Mouse (Mus musculus): ENCODE results near the gene Lpar5. TPM values are rescaled to one million over a fixed set of nuclear protein-coding genes. Genes with fewer than 3 reads are reported as not detected.

Lpar5 gene
- polyA plus RNA-seq, 1 experiment from 2014 or later = 0.21 TPM

- ATAC-seq (replicated peaks; ENCODE audit: low FRiP score) = peak; percentile 83
These were observed 4.2 kb downstream of the Lpar5 start for GRCm38 (mm10) chr6:125071896-125072279.

GRCm38 (mm10) chr6:125073825-125074224 lies 6.1 kb downstream of the Lpar5 start:
- no peak overlapping the region for H3K27ac ChIP-seq (ENCODE audit: low read depth, low read length)
- H3K9me3 ChIP-seq (ENCODE audit: control insufficient read depth, low read length) = no peaks in the 10 kb centered on the region
- no peak overlapping the region for H3K4me2 ChIP-seq (ENCODE audit: low read depth, low read length, severe bottlenecking)
- ATAC-seq (replicated peaks; ENCODE audit: low FRiP score) (no peak), DNase-seq (ENCODE audit: low spot score) (no peak)
- no peaks in the 10 kb centered on the region for H3K36me3 ChIP-seq (ENCODE audit: control insufficient read depth, insufficient read depth, low read length)
- no peaks in the 10 kb centered on the region for H3K27me3 ChIP-seq (ENCODE audit: control insufficient read depth, insufficient read depth, low read length)
- WGBS = 74% methylated on average over 8 of the region's 8 CpGs
- no peak overlapping the region for H3K4me3 ChIP-seq (ENCODE audit: low read depth, low read length)
- H3K9ac ChIP-seq (ENCODE audit: low read length) = no peak overlapping the region
- H3K4me1 ChIP-seq (replicated peaks; ENCODE audit: control insufficient read depth, insufficient read depth, low read length) = peaks cover 2% of the 10 kb centered on the region

More at GRCm38 (mm10) chr6:125071896-125072279, 4.2 kb downstream of the Lpar5 start:
- Histone ChIP-seq H3K4me1 (replicated peaks; ENCODE audit: control insufficient read depth, insufficient read depth, low read length) (peaks cover 2% of the 10 kb centered on the region), H3K4me2 (ENCODE audit: low read depth, low read length, severe bottlenecking) (no peak overlapping the region), H3K27me3 (ENCODE audit: control insufficient read depth, insufficient read depth, low read length) (no peaks in the 10 kb centered on the region), H3K27ac (ENCODE audit: low read depth, low read length) (peak overlapping the region; percentile 55; the same call in 1 of the 2 replicates), H3K4me3 (ENCODE audit: low read depth, low read length) (no peak overlapping the region), H3K9ac (ENCODE audit: low read length) (no peak overlapping the region), H3K36me3 (ENCODE audit: control insufficient read depth, insufficient read depth, low read length) (no peaks in the 10 kb centered on the region), H3K9me3 (ENCODE audit: control insufficient read depth, low read length) (no peaks in the 10 kb centered on the region)
- DNase-seq (ENCODE audit: low spot score) = peak; percentile 69
- WGBS = 30% methylated on average over 2 of the region's 2 CpGs

- Histone ChIP-seq H3K4me2 (ENCODE audit: low read depth, low read length, severe bottlenecking) (peak overlapping the region; percentile 68), H3K9ac (ENCODE audit: low read length) (peak overlapping the region; percentile 69), H3K4me3 (ENCODE audit: low read depth, low read length) (peak overlapping the region; percentile 35), H3K9me3 (ENCODE audit: control insufficient read depth, low read length) (no peaks in the 10 kb centered on the region), H3K27ac (ENCODE audit: low read depth, low read length) (peak overlapping the region; percentile 72), H3K36me3 (ENCODE audit: control insufficient read depth, insufficient read depth, low read length) (no peaks in the 10 kb centered on the region), H3K27me3 (ENCODE audit: control insufficient read depth, insufficient read depth, low read length) (no peaks in the 10 kb centered on the region), H3K4me1 (replicated peaks; ENCODE audit: control insufficient read depth, insufficient read depth, low read length) (0 out of 2 replicates have a peak, but pooled peaks cover 2% of the 10 kb centered on the region)
- peak; percentile 60; the same call in 1 of the 2 replicates for ATAC-seq (replicated peaks; ENCODE audit: low FRiP score)
- DNase-seq (ENCODE audit: low spot score) = no peak
- 25% methylated on average over 25 of the region's 25 CpGs for WGBS
These were observed 13.7 kb downstream of the Lpar5 start for GRCm38 (mm10) chr6:125081394-125081793.

- peak overlapping the region; percentile 69 for H3K9ac ChIP-seq (ENCODE audit: low read length)
- no peaks in the 10 kb centered on the region for H3K36me3 ChIP-seq (ENCODE audit: control insufficient read depth, insufficient read depth, low read length)
- ATAC-seq (replicated peaks; ENCODE audit: low FRiP score) (peak; percentile 90), DNase-seq (ENCODE audit: low spot score) (peak; percentile 96)
- H3K4me3 ChIP-seq (ENCODE audit: low read depth, low read length) = peak overlapping the region; percentile 35
- H3K4me1 ChIP-seq (replicated peaks; ENCODE audit: control insufficient read depth, insufficient read depth, low read length) = 0 out of 2 replicates have a peak, but pooled peaks cover 2% of the 10 kb centered on the region
- 21% methylated on average over 45 of the region's 45 CpGs for WGBS
- peak overlapping the region; percentile 72 for H3K27ac ChIP-seq (ENCODE audit: low read depth, low read length)
- H3K27me3 ChIP-seq (ENCODE audit: control insufficient read depth, insufficient read depth, low read length) = no peaks in the 10 kb centered on the region
- H3K4me2 ChIP-seq (ENCODE audit: low read depth, low read length, severe bottlenecking) = peak overlapping the region; percentile 68
- H3K9me3 ChIP-seq (ENCODE audit: control insufficient read depth, low read length) = no peaks in the 10 kb centered on the region
These were observed 14.3 kb downstream of the Lpar5 start for GRCm38 (mm10) chr6:125081797-125082560.

GRCm38 (mm10) chr6:125082801-125083386 lies 15.2 kb downstream of the Lpar5 start:
- no peak for ATAC-seq (replicated peaks; ENCODE audit: low FRiP score)
- no peaks in the 10 kb centered on the region for H3K9me3 ChIP-seq (ENCODE audit: control insufficient read depth, low read length)

GRCm38 (mm10) chr6:125084424-125084823 lies 16.7 kb downstream of the Lpar5 start:
- ATAC-seq (replicated peaks; ENCODE audit: low FRiP score) = no peak

More at GRCm38 (mm10) chr6:125082801-125083386, 15.2 kb downstream of the Lpar5 start:
- no peaks in the 10 kb centered on the region for H3K27me3 ChIP-seq (ENCODE audit: control insufficient read depth, insufficient read depth, low read length)
- no peak overlapping the region for H3K9ac ChIP-seq (ENCODE audit: low read length)
- H3K36me3 ChIP-seq (ENCODE audit: control insufficient read depth, insufficient read depth, low read length) = no peaks in the 10 kb centered on the region
- WGBS = 88% methylated on average over 7 of the region's 7 CpGs
- no peak overlapping the region for H3K27ac ChIP-seq (ENCODE audit: low read depth, low read length)
- H3K4me2 ChIP-seq (ENCODE audit: low read depth, low read length, severe bottlenecking) = no peak overlapping the region
- DNase-seq (ENCODE audit: low spot score) = no peak
- no peak overlapping the region for H3K4me3 ChIP-seq (ENCODE audit: low read depth, low read length)
- 0 out of 2 replicates have a peak, but pooled peaks cover 2% of the 10 kb centered on the region for H3K4me1 ChIP-seq (replicated peaks; ENCODE audit: control insufficient read depth, insufficient read depth, low read length)

GRCm38 (mm10) chr6:125087937-125088336 lies 20.2 kb downstream of the Lpar5 start:
- Histone ChIP-seq H3K36me3 (ENCODE audit: control insufficient read depth, insufficient read depth, low read length) (no peaks in the 10 kb centered on the region), H3K27ac (ENCODE audit: low read depth, low read length) (peak overlapping the region; percentile 94; the same call in 1 of the 2 replicates), H3K4me2 (ENCODE audit: low read depth, low read length, severe bottlenecking) (no peak overlapping the region), H3K9ac (ENCODE audit: low read length) (no peak overlapping the region), H3K4me3 (ENCODE audit: low read depth, low read length) (no peak overlapping the region), H3K27me3 (ENCODE audit: control insufficient read depth, insufficient read depth, low read length) (no peaks in the 10 kb centered on the region), H3K4me1 (replicated peaks; ENCODE audit: control insufficient read depth, insufficient read depth, low read length) (peaks cover 23% of the 10 kb centered on the region), H3K9me3 (ENCODE audit: control insufficient read depth, low read length) (no peaks in the 10 kb centered on the region)
- DNase-seq (ENCODE audit: low spot score) = no peak
- 66% methylated on average over 3 of the region's 3 CpGs for WGBS
- ATAC-seq (replicated peaks; ENCODE audit: low FRiP score) = no peak

More at GRCm38 (mm10) chr6:125084424-125084823, 16.7 kb downstream of the Lpar5 start:
- Histone ChIP-seq H3K9me3 (ENCODE audit: control insufficient read depth, low read length) (no peaks in the 10 kb centered on the region), H3K27me3 (ENCODE audit: control insufficient read depth, insufficient read depth, low read length) (no peaks in the 10 kb centered on the region), H3K4me1 (replicated peaks; ENCODE audit: control insufficient read depth, insufficient read depth, low read length) (peaks cover 11% of the 10 kb centered on the region; the same call in 1 of the 2 replicates), H3K36me3 (ENCODE audit: control insufficient read depth, insufficient read depth, low read length) (no peaks in the 10 kb centered on the region), H3K27ac (ENCODE audit: low read depth, low read length) (no peak overlapping the region), H3K4me3 (ENCODE audit: low read depth, low read length) (no peak overlapping the region), H3K9ac (ENCODE audit: low read length) (0 out of 2 replicates have a peak overlapping the region, but pooled peaks have one; percentile 13), H3K4me2 (ENCODE audit: low read depth, low read length, severe bottlenecking) (no peak overlapping the region)
- WGBS = 12% methylated on average over 4 of the region's 4 CpGs
- DNase-seq (ENCODE audit: low spot score) = peak; percentile 70

GRCm38 (mm10) chr6:125088561-125089321 lies 21.0 kb downstream of the Lpar5 start:
- Histone ChIP-seq H3K36me3 (ENCODE audit: control insufficient read depth, insufficient read depth, low read length) (no peaks in the 10 kb centered on the region), H3K4me3 (ENCODE audit: low read depth, low read length) (peak overlapping the region; percentile 11; the same call in 1 of the 2 replicates), H3K27ac (ENCODE audit: low read depth, low read length) (peak overlapping the region; percentile 94), H3K9ac (ENCODE audit: low read length) (peak overlapping the region; percentile 57), H3K9me3 (ENCODE audit: control insufficient read depth, low read length) (no peaks in the 10 kb centered on the region), H3K27me3 (ENCODE audit: control insufficient read depth, insufficient read depth, low read length) (no peaks in the 10 kb centered on the region), H3K4me1 (replicated peaks; ENCODE audit: control insufficient read depth, insufficient read depth, low read length) (peaks cover 23% of the 10 kb centered on the region), H3K4me2 (ENCODE audit: low read depth, low read length, severe bottlenecking) (peak overlapping the region; percentile 48; the same call in 1 of the 2 replicates)
- WGBS = 3% methylated on average over 20 of the region's 20 CpGs
- peak; percentile 86 for ATAC-seq (replicated peaks; ENCODE audit: low FRiP score)
- DNase-seq (ENCODE audit: low spot score) = peak; percentile 91
